Mouse (Mus musculus): ENCODE results near the gene Kndc1.

Gene Kndc1

DNA sequence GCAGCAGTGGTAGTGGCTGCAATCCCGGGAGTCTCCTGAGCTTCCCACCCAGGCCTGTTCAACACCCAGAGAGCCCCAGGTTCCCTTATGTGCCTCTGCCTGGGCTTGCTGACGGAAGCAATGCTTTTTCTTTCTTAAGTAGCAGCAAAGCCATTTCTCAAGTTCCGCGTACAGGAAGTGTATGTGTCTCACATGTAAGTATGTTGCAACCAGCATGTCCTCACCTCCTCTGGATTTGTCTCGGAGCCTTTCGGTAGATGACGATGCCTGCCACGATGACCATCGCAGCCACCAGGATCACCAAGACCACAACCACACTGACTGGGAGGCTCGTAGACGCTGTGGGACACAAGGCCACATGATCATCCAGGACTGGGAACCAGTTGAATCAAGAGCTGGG lies 90.0 kb downstream of the Kndc1 start:
- DNase-seq (ENCODE audit: low read depth, low spot score) = no peak

DNA sequence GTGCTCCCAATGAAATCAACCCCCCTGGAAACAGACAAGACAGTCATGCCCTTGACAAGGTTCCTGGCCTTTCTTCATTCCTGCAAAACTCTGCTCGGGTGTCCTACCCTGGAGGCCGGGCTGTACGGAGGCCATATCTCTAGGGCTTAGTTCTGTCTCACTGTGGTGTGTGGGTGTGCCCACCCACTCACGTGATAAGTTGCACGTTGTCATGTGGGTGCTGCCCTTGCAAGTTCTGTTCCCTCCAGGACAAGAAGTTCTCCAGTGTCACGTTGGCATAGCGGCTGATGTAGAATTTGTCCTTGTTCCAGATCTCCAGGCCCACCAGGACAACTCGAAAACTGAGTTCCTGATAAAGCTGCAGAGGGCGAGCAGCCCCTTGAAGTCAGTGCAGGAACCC lies 93.8 kb downstream of the Kndc1 start:
- DNase-seq (ENCODE audit: low read depth, low spot score) = no peak

DNA sequence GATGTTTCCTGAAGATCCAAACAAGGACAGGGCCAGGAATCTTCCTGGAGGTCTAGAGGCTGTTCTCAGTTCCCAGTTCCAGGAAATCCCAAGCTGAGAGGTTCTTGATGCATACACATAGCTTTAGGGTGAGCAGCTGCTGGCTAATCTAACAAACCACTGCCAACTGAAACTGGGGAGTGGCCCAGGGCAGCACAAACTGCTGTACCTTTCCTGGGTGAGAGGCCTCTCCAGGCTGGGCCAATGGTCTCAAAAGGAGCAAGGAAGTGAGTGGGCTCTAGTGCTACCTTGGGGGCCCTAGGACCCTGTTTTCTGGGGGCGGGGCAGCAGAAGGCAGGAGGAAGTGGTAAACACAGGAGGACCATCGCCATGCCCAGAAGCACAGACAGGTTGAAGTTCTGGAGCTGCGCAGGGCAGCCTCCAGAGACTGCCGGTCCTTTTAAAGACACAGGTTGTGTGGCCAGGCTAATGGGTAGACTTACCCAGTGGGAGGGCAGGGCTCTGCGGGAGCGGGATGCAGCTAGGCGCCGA lies 96.4 kb downstream of the Kndc1 start:
- no peak for DNase-seq (ENCODE audit: low read depth, low spot score)
